Mouse (Mus musculus): ENCODE measurements around the gene Nptn. TPM values are rescaled to one million over a fixed set of nuclear protein-coding genes. Genes with fewer than 3 reads are reported as not detected.
"Not testable (repeated sequence)": the region's sequence is repeated elsewhere in the genome, so short reads cannot be mapped to it uniquely, and the experiment has no call there.

The Nptn gene
- polyA plus RNA-seq, 1 experiment from 2014 or later = 145 TPM

DNA sequence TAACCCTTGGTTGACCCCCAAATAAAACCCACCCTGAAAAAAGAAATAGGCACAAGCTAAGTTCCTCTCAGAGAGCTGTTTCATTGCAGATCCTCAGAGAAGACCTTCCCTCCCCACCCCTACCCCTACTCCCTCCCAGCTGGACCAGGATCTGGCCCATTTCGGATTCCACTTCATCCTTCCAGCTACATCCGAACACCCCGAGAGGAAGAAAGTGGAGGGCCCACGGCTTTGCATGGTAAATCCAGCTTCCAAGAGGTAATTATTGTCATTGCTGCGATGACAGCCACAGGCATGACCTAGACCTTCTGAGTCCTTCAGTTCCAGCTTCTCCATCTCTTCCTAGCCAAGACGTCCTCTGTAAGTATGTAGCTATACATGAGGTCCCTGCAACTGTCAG lies 31.1 kb upstream of the Nptn start:
- ATAC-seq (replicated peaks) = no peak
- Histone ChIP-seq H3K4me1 (peaks cover 45% of the 10 kb centered on the region), H3K4me3 (no peak overlapping the region), H3K36me3 (no peaks in the 10 kb centered on the region), H3K27ac (replicated peaks) (no peak overlapping the region), H3K4me2 (replicated peaks) (no peak overlapping the region), H3K9ac (replicated peaks) (no peak overlapping the region), H3K9me3 (no peaks in the 10 kb centered on the region), H3K27me3 (no peaks in the 10 kb centered on the region)
- WGBS = 92% methylated on average over 6 of the region's 6 CpGs

DNA sequence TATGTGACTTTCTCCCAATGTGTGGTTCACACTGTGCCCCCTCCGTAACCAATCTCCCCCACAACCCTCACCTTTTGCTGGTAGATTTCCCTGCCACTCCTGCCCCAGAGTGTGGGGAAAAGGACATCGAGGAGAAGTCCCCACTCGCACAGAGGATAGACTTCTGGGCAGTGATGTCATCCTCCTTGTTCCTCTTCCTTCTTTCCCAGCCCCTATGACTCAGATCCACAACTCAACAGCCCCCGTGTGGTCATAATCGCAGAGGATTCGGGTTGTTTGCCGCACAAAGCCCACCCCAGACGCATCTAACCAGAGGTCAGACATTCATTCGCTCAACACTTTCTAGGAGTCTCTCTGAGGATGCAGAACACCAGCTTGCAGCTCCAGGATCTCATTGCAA lies 30.0 kb upstream of the Nptn start:
- ATAC-seq (replicated peaks) = no peak
- H3K9ac ChIP-seq (replicated peaks) = no peak overlapping the region
- WGBS = 85% methylated on average over 9 of the region's 9 CpGs
- no peak overlapping the region for H3K4me3 ChIP-seq
- no peaks in the 10 kb centered on the region for H3K27me3 ChIP-seq
- H3K4me2 ChIP-seq (replicated peaks) = no peak overlapping the region
- no peaks in the 10 kb centered on the region for H3K36me3 ChIP-seq
- peaks cover 42% of the 10 kb centered on the region for H3K4me1 ChIP-seq
- no peak overlapping the region for H3K27ac ChIP-seq (replicated peaks)
- H3K9me3 ChIP-seq = no peaks in the 10 kb centered on the region

DNA sequence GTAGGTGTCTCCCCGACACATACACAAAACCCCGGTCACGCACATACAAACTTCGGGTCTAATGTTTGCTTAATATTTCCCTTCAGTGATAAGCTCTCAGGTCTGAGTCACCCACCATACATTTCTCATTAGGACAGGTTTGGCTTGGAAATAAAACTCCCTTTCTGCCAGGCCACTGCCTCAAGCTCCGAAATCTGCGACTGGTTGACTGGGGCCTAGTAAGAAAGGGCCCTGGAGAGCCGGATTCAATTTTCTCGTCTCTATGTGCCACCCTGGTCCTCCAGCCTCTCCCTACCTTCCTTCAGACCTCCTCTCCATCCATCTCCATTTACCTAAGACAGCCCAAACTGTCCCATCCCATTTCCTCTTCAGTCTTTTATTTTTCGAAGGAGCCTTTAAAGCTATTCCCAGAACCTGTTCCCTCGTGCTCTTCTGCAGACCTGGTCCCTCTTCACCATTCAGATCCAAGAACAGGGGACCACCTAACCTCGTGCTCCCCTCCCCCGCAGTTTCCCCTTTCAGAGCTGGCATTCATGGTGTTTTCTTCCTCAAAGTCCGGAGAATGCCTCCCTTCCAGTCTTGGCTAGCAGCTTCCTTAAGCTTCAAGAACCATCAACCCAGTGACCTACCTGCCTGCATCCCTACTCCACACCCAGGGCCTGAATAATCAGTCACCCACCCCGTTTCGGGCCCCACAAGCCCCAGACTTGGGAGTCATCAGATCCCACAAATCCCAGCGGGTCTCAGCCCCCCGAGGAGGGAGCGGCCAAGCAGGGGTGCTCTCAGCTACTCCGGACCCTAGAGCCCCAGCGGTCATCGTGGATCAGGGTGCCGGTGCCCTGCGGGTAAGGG lies 27.8 kb upstream of the Nptn start:
- Histone ChIP-seq H3K27ac (replicated peaks) (peak overlapping the region; percentile 96), H3K4me1 (peaks cover 35% of the 10 kb centered on the region), H3K36me3 (no peaks in the 10 kb centered on the region), H3K4me2 (replicated peaks) (peak overlapping the region; percentile 90), H3K4me3 (peak overlapping the region; percentile 87), H3K27me3 (no peaks in the 10 kb centered on the region), H3K9me3 (no peaks in the 10 kb centered on the region), H3K9ac (replicated peaks) (peak overlapping the region; percentile 98)
- 13% methylated on average over 23 of the region's 23 CpGs for WGBS
- ATAC-seq (replicated peaks) = peak; percentile 42

- WGBS = under 1% methylated on average over 63 of the region's 68 CpGs
- peak within 1 kb of the TSS; percentile 90 for H3K4me2 ChIP-seq (replicated peaks)
- ATAC-seq (replicated peaks) = peak; percentile 78
- peak within 1 kb of the TSS; percentile 98 for H3K9ac ChIP-seq (replicated peaks)
- peaks cover 31% of the 10 kb centered on the region for H3K4me1 ChIP-seq
- peak within 1 kb of the TSS; percentile 87 for H3K4me3 ChIP-seq
- H3K36me3 ChIP-seq = no peaks in the 10 kb centered on the region
- H3K9me3 ChIP-seq = no peaks in the 10 kb centered on the region
- no peaks in the 10 kb centered on the region for H3K27me3 ChIP-seq
- H3K27ac ChIP-seq (replicated peaks) = peak within 1 kb of the TSS; percentile 96
Observed at GRCm38 (mm10) chr9:58554908-58555684, 26.9 kb upstream of the Nptn start, which contains the start of gene Cd276. Cd276 (minus strand) TSS chr9:58555437.

- H3K9ac ChIP-seq (replicated peaks) = peak overlapping the region; percentile 98
Observed at GRCm38 (mm10) chr9:58555685-58556414, 26.2 kb upstream of the Nptn start.

DNA sequence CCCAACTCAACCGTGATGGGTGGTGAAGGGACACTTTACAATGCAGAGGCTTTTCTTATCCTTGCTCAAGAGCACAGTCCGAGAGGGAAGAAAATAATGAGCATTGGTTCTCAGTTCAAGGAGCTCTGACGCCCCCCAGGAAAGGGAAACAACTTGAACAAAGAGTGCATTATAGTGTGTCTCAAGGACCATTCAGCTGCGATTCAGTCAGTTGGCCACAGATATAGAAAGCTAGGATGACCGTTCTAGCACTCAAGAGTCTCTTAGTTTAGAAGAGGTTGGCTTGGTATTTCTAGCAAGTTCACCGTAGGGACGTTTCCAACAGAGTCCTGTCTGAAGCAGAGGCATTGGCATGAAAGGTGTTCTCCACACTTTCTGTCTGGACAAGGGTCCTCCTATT lies 25.4 kb upstream of the Nptn start:
- H3K4me1 ChIP-seq = peaks cover 31% of the 10 kb centered on the region
- 37% methylated on average over 7 of the region's 7 CpGs for WGBS
- H3K27me3 ChIP-seq = no peaks in the 10 kb centered on the region
- no peak overlapping the region for H3K4me3 ChIP-seq
- no peaks in the 10 kb centered on the region for H3K36me3 ChIP-seq
- H3K9ac ChIP-seq (replicated peaks) = no peak overlapping the region
- no peaks in the 10 kb centered on the region for H3K9me3 ChIP-seq
- ATAC-seq (replicated peaks) = no peak
- peak overlapping the region; percentile 96; the same call in 1 of the 2 replicates for H3K27ac ChIP-seq (replicated peaks)
- no peak overlapping the region for H3K4me2 ChIP-seq (replicated peaks)

More at GRCm38 (mm10) chr9:58555685-58556414, 26.2 kb upstream of the Nptn start:
- Histone ChIP-seq H3K4me1 (peaks cover 31% of the 10 kb centered on the region), H3K4me3 (peak overlapping the region; percentile 87), H3K9me3 (no peaks in the 10 kb centered on the region), H3K27me3 (no peaks in the 10 kb centered on the region), H3K27ac (replicated peaks) (peak overlapping the region; percentile 96), H3K36me3 (no peaks in the 10 kb centered on the region), H3K4me2 (replicated peaks) (peak overlapping the region; percentile 90)
- 21% methylated on average over 9 of the region's 9 CpGs for WGBS
- peak; percentile 49; the same call in 1 of the 2 replicates for ATAC-seq (replicated peaks)

- Histone ChIP-seq H3K4me1 (peaks cover 31% of the 10 kb centered on the region), H3K36me3 (no peaks in the 10 kb centered on the region), H3K27ac (replicated peaks) (no peak overlapping the region), H3K27me3 (no peaks in the 10 kb centered on the region), H3K9ac (replicated peaks) (no peak overlapping the region), H3K4me2 (replicated peaks) (no peak overlapping the region), H3K9me3 (no peaks in the 10 kb centered on the region), H3K4me3 (no peak overlapping the region)
- no peak for ATAC-seq (replicated peaks)
- 73% methylated on average over 3 of the region's 3 CpGs for WGBS
Observed at GRCm38 (mm10) chr9:58557457-58558455, 24.3 kb upstream of the Nptn start.

GRCm38 (mm10) chr9:58560211-58560610 lies 21.8 kb upstream of the Nptn start:
- no peak for ATAC-seq (replicated peaks)
- H3K27ac ChIP-seq (replicated peaks) = no peak overlapping the region
- WGBS = 66% methylated on average over 3 of the region's 3 CpGs

DNA sequence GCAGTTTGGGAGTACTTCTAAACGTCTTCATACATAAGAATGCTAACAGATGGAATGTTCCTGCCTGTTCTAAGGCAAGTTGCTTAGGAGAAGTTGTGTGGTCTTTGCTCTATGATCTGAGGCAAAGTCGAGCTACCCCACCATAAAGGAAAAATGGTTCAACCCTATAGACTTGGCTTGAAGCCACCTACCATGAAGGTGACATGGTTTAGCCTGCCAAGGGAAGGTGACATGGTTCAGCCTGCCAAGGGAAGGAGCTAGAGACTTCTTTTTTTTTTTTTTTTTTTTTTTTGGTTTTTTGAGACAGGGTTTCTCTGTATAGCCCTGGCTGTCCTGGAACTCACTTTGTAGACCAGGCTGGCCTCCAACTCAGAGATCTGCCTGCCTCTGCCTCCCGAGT lies 16.1 kb upstream of the Nptn start:
- not testable (repeated sequence) for H3K9ac ChIP-seq (replicated peaks); H3K4me1 ChIP-seq; H3K27me3 ChIP-seq; H3K4me2 ChIP-seq (replicated peaks); H3K36me3 ChIP-seq; H3K27ac ChIP-seq (replicated peaks); H3K9me3 ChIP-seq; H3K4me3 ChIP-seq; ATAC-seq (replicated peaks)
- 75% methylated on average over 3 of the region's 3 CpGs for WGBS

More at GRCm38 (mm10) chr9:58560211-58560610, 21.8 kb upstream of the Nptn start:
- Histone ChIP-seq H3K9ac (replicated peaks) (no peak overlapping the region), H3K4me1 (peaks cover 13% of the 10 kb centered on the region), H3K9me3 (no peaks in the 10 kb centered on the region), H3K36me3 (no peaks in the 10 kb centered on the region), H3K27me3 (no peaks in the 10 kb centered on the region), H3K4me2 (replicated peaks) (no peak overlapping the region), H3K4me3 (no peak overlapping the region)

GRCm38 (mm10) chr9:58567682-58568081 lies 14.4 kb upstream of the Nptn start:
- Histone ChIP-seq H3K27me3 (no peaks in the 10 kb centered on the region), H3K9me3 (no peaks in the 10 kb centered on the region), H3K4me2 (replicated peaks) (no peak overlapping the region), H3K27ac (replicated peaks) (no peak overlapping the region), H3K9ac (replicated peaks) (no peak overlapping the region), H3K4me1 (no peaks in the 10 kb centered on the region), H3K4me3 (no peak overlapping the region), H3K36me3 (no peaks in the 10 kb centered on the region)
- ATAC-seq (replicated peaks) = no peak

- Histone ChIP-seq H3K4me3 (no peak overlapping the region), H3K9me3 (no peaks in the 10 kb centered on the region), H3K27ac (replicated peaks) (no peak overlapping the region), H3K9ac (replicated peaks) (no peak overlapping the region), H3K27me3 (no peaks in the 10 kb centered on the region), H3K4me2 (replicated peaks) (no peak overlapping the region), H3K36me3 (no peaks in the 10 kb centered on the region), H3K4me1 (no peaks in the 10 kb centered on the region)
- 81% methylated on average over 1 of the region's 1 CpGs for WGBS
- no peak for ATAC-seq (replicated peaks)
Observed at GRCm38 (mm10) chr9:58571001-58571400, 11.0 kb upstream of the Nptn start.

All from forebrain, embryonic 15.5 days (tissue).